Mouse (Mus musculus): Measurements from ENCODE around the gene Zzz3.

GRCm38 (mm10) chr3:152355361-152355760, 39.9 kb upstream of the Zzz3 start:
- TF ChIP-seq CTCF (IDR thresholded peaks at IDR 0.05) = no peak
- TF ChIP-seq EP300 (IDR thresholded peaks at IDR 0.05) = no peak

Data from lung, postnatal 0 days (tissue).